Mouse (Mus musculus): ENCODE measurements at regions not wholly inside any gene's neighbourhood (a gene's known extent, or its start where the extent isn't known, plus 50 kb on each side); places are given as distances from the start of the nearest gene placed in this dataset.
"Not testable (repeated sequence)": the region's sequence is repeated elsewhere in the genome, so short reads cannot be mapped to it uniquely, and the experiment has no call there.

GRCm38 (mm10) chr6:144940871-144941380, 135.1 kb downstream of the Bcat1 start:
- no peak for DNase-seq (ENCODE audit: low read depth, low spot score)

- DNase-seq (ENCODE audit: low read depth, low spot score), result no peak
Observed at GRCm38 (mm10) chr6:144938613-144939236, 137.3 kb downstream of the Bcat1 start.

GRCm38 (mm10) chr6:144937211-144937610, 138.8 kb downstream of the Bcat1 start:
- DNase-seq (ENCODE audit: low read depth, low spot score), result no peak

- no peak for DNase-seq (ENCODE audit: low read depth, low spot score)
Observed at GRCm38 (mm10) chr6:144933722-144934235, 142.2 kb downstream of the Bcat1 start.

GRCm38 (mm10) chr6:144932402-144932801, 143.6 kb downstream of the Bcat1 start:
- DNase-seq (ENCODE audit: low read depth, low spot score), result no peak

- no peak for DNase-seq (ENCODE audit: low read depth, low spot score)
Observed at GRCm38 (mm10) chr6:144929959-144930358, 146.0 kb downstream of the Bcat1 start.

- no peak for DNase-seq (ENCODE audit: low read depth, low spot score)
Observed at GRCm38 (mm10) chr6:144929262-144929855, 146.6 kb downstream of the Bcat1 start.

- no peak for DNase-seq (ENCODE audit: low read depth, low spot score)
Observed at GRCm38 (mm10) chr6:144927599-144927998, 145.8 kb upstream of the Sox5 start.

- no peak for DNase-seq (ENCODE audit: low read depth, low spot score)
Observed at GRCm38 (mm10) chr6:144922762-144923161, 141.0 kb upstream of the Sox5 start.

GRCm38 (mm10) chr6:144919750-144920149, 138.0 kb upstream of the Sox5 start:
- DNase-seq (ENCODE audit: low read depth, low spot score), result no peak

- DNase-seq (ENCODE audit: low read depth, low spot score), result no peak
Observed at GRCm38 (mm10) chr6:144917128-144917527, 135.4 kb upstream of the Sox5 start.

- DNase-seq (ENCODE audit: low read depth, low spot score), result no peak
Observed at GRCm38 (mm10) chr6:144911781-144912180, 130.0 kb upstream of the Sox5 start.

- DNase-seq (ENCODE audit: low read depth, low spot score), result no peak
Observed at GRCm38 (mm10) chr6:144910392-144910791, 128.6 kb upstream of the Sox5 start.

GRCm38 (mm10) chr6:144908646-144909045, 126.9 kb upstream of the Sox5 start:
- DNase-seq (ENCODE audit: low read depth, low spot score), result no peak

GRCm38 (mm10) chr6:144903156-144903555, 121.4 kb upstream of the Sox5 start:
- no peak for DNase-seq (ENCODE audit: low read depth, low spot score)

GRCm38 (mm10) chr6:144902267-144902995, 120.7 kb upstream of the Sox5 start:
- no peak for DNase-seq (ENCODE audit: low read depth, low spot score)

- DNase-seq (ENCODE audit: low read depth, low spot score), result no peak
Observed at GRCm38 (mm10) chr6:144901825-144902224, 120.0 kb upstream of the Sox5 start.

GRCm38 (mm10) chr6:144900858-144901257, 119.1 kb upstream of the Sox5 start:
- not testable (repeated sequence) for DNase-seq (ENCODE audit: low read depth, low spot score)

GRCm38 (mm10) chr6:144897526-144897925, 115.7 kb upstream of the Sox5 start:
- no peak for DNase-seq (ENCODE audit: low read depth, low spot score)

GRCm38 (mm10) chr6:144890914-144891313, 109.1 kb upstream of the Sox5 start:
- no peak for DNase-seq (ENCODE audit: low read depth, low spot score)

GRCm38 (mm10) chr6:144890166-144890565, 108.4 kb upstream of the Sox5 start:
- DNase-seq (ENCODE audit: low read depth, low spot score), result no peak

GRCm38 (mm10) chr6:144883117-144883516, 101.3 kb upstream of the Sox5 start:
- DNase-seq (ENCODE audit: low read depth, low spot score), result no peak
